Mouse (Mus musculus): Measurements from ENCODE around the gene Fam151b. TPM values are rescaled to one million over a fixed set of nuclear protein-coding genes. Genes with fewer than 3 reads are reported as not detected.

The Fam151b gene
- polyA plus RNA-seq, 1 experiment from 2014 or later: not detected

DNA sequence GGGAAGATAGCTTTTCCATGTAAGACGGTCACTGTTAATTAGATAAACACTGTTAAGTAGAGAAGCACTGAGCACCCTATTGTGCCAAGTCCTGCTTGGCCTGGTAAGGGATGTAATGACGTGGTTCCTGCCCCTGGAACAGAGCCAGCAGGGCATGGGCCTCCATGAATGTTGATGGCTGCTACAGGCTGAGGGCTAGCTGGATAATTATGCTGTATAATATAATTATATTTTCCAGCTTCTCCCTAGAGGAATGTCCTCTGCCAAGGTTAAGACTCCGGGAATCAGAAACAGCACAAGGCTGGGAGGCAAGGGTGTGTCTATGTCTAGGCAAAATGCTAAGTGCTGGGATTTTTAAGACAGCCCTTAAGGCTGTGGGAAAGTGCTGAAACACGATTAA lies 7.0 kb upstream of the Fam151b start:
- WGBS: 88% methylated on average over 4 of the region's 4 CpGs
- Histone ChIP-seq H3K4me3 (ENCODE audit: low read depth, low read length) (no peak overlapping the region), H3K27ac (ENCODE audit: low read depth, low read length) (no peak overlapping the region), H3K9ac (ENCODE audit: low read length) (no peak overlapping the region), H3K4me1 (replicated peaks; ENCODE audit: control insufficient read depth, insufficient read depth, low read length) (no peaks in the 10 kb centered on the region), H3K9me3 (ENCODE audit: control insufficient read depth, low read length) (no peaks in the 10 kb centered on the region), H3K36me3 (ENCODE audit: control insufficient read depth, insufficient read depth, low read length) (no peaks in the 10 kb centered on the region; the same call in 1 of the 2 replicates), H3K27me3 (ENCODE audit: control insufficient read depth, insufficient read depth, low read length) (no peaks in the 10 kb centered on the region), H3K4me2 (ENCODE audit: low read depth, low read length, severe bottlenecking) (no peak overlapping the region)
- ATAC-seq (replicated peaks; ENCODE audit: low FRiP score): no peak
- DNase-seq (ENCODE audit: low spot score): no peak

DNA sequence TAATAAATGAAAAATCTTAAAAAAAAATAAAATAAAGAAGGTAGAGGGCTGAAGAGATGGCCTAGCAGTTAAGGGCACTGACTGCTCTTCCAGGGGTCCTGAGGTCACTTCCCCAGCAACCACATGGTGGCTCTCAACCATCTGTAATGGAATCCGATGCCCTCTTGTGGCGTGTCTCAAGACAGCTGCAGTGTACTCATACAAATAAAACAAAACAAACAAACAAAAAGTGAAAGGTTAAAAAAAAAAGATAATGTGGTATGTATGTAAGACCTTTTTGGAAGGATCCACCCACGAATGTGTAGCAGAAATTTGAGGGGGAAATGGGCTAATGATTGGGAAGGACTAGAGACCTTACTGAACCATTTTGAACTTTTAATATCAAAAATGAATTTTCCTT lies 467 bp downstream of the Fam151b start:
- Histone ChIP-seq H3K9ac (ENCODE audit: low read length) (peak overlapping the region; percentile 58), H3K4me2 (ENCODE audit: low read depth, low read length, severe bottlenecking) (peak overlapping the region; percentile 60), H3K4me3 (ENCODE audit: low read depth, low read length) (peak overlapping the region; percentile 26), H3K27ac (ENCODE audit: low read depth, low read length) (no peak overlapping the region), H3K9me3 (ENCODE audit: control insufficient read depth, low read length) (no peaks in the 10 kb centered on the region), H3K4me1 (replicated peaks; ENCODE audit: control insufficient read depth, insufficient read depth, low read length) (no peaks in the 10 kb centered on the region), H3K36me3 (ENCODE audit: control insufficient read depth, insufficient read depth, low read length) (no peaks in the 10 kb centered on the region), H3K27me3 (ENCODE audit: control insufficient read depth, insufficient read depth, low read length) (no peaks in the 10 kb centered on the region)
- WGBS: 5% methylated on average over 3 of the region's 3 CpGs
- peak; percentile 72 for ATAC-seq (replicated peaks; ENCODE audit: low FRiP score)
- DNase-seq (ENCODE audit: low spot score): peak; percentile 64

DNA sequence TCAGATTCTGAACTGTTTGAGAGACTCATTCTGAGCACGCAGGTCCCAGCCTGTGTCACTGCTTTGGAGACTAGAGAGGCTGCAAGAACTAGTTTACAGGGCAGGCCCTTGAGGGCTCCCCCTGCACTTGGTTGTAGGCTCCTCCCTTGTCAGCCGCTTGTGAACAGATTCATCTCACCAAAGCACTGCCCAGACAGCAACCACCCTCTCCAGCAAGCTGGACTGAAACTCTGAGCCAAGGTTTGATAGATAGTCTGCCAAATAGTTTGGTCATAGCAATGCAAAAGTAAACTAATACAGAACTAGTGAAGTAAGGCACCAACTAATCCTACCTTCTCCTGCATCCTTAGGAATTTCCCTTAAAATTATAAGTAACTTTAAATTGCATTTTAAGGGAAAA lies 13.7 kb downstream of the Fam151b start:
- DNase-seq (ENCODE audit: low spot score): no peak
- ATAC-seq (replicated peaks; ENCODE audit: low FRiP score): no peak
- Histone ChIP-seq H3K9ac (ENCODE audit: low read length) (no peak overlapping the region), H3K36me3 (ENCODE audit: control insufficient read depth, insufficient read depth, low read length) (no peaks in the 10 kb centered on the region), H3K4me1 (replicated peaks; ENCODE audit: control insufficient read depth, insufficient read depth, low read length) (no peaks in the 10 kb centered on the region), H3K27me3 (ENCODE audit: control insufficient read depth, insufficient read depth, low read length) (no peaks in the 10 kb centered on the region), H3K27ac (ENCODE audit: low read depth, low read length) (no peak overlapping the region), H3K4me3 (ENCODE audit: low read depth, low read length) (no peak overlapping the region), H3K9me3 (ENCODE audit: control insufficient read depth, low read length) (no peaks in the 10 kb centered on the region), H3K4me2 (ENCODE audit: low read depth, low read length, severe bottlenecking) (no peak overlapping the region)
- WGBS: 82% methylated on average over 2 of the region's 2 CpGs

- H3K9ac ChIP-seq (ENCODE audit: low read length): no peak overlapping the region
- H3K27me3 ChIP-seq (ENCODE audit: control insufficient read depth, insufficient read depth, low read length): no peaks in the 10 kb centered on the region
- H3K4me3 ChIP-seq (ENCODE audit: low read depth, low read length): no peak overlapping the region
- no peak overlapping the region for H3K27ac ChIP-seq (ENCODE audit: low read depth, low read length)
- no peak overlapping the region for H3K4me2 ChIP-seq (ENCODE audit: low read depth, low read length, severe bottlenecking)
- H3K4me1 ChIP-seq (replicated peaks; ENCODE audit: control insufficient read depth, insufficient read depth, low read length): no peaks in the 10 kb centered on the region
- DNase-seq (ENCODE audit: low spot score): no peak
- ATAC-seq (replicated peaks; ENCODE audit: low FRiP score): no peak
- H3K9me3 ChIP-seq (ENCODE audit: control insufficient read depth, low read length): no peaks in the 10 kb centered on the region
- WGBS: 66% methylated on average over 2 of the region's 2 CpGs
- H3K36me3 ChIP-seq (ENCODE audit: control insufficient read depth, insufficient read depth, low read length): no peaks in the 10 kb centered on the region
Measured at GRCm38 (mm10) chr13:92469381-92469780, 14.4 kb downstream of the Fam151b start.

GRCm38 (mm10) chr13:92467891-92468290 lies 15.9 kb downstream of the Fam151b start:
- H3K4me2 ChIP-seq (ENCODE audit: low read depth, low read length, severe bottlenecking): no peak overlapping the region
- H3K9me3 ChIP-seq (ENCODE audit: control insufficient read depth, low read length): no peaks in the 10 kb centered on the region
- no peaks in the 10 kb centered on the region for H3K36me3 ChIP-seq (ENCODE audit: control insufficient read depth, insufficient read depth, low read length)
- no peak overlapping the region for H3K4me3 ChIP-seq (ENCODE audit: low read depth, low read length)
- no peak overlapping the region for H3K27ac ChIP-seq (ENCODE audit: low read depth, low read length)
- 75% methylated on average over 9 of the region's 9 CpGs for WGBS
- H3K4me1 ChIP-seq (replicated peaks; ENCODE audit: control insufficient read depth, insufficient read depth, low read length): no peaks in the 10 kb centered on the region
- DNase-seq (ENCODE audit: low spot score) (no peak), ATAC-seq (replicated peaks; ENCODE audit: low FRiP score) (no peak)
- no peak overlapping the region for H3K9ac ChIP-seq (ENCODE audit: low read length)
- H3K27me3 ChIP-seq (ENCODE audit: control insufficient read depth, insufficient read depth, low read length): no peaks in the 10 kb centered on the region

DNA sequence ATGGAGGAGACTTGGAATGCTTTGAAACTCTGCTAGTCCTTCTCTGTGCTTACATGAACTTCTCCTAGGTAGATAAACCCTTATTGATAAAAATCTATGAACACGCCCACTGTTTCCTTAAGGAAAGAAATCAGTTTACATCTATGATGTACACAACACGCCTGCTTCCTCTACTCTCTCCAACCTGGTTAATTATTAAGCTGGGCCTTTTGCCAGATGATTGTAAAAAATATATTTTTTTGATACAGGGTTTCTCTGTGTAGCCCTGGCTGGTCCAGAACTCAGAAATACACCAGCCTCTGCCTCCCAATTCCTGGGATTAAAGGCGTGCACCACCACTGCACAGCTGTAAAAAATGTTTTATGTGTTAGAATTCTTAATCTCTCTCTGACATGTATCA lies 19.1 kb downstream of the Fam151b start:
- no peaks in the 10 kb centered on the region for H3K27me3 ChIP-seq (ENCODE audit: control insufficient read depth, insufficient read depth, low read length)
- DNase-seq (ENCODE audit: low spot score): no peak
- no peaks in the 10 kb centered on the region for H3K36me3 ChIP-seq (ENCODE audit: control insufficient read depth, insufficient read depth, low read length)
- 92% methylated on average over 3 of the region's 3 CpGs for WGBS
- H3K27ac ChIP-seq (ENCODE audit: low read depth, low read length): no peak overlapping the region
- no peaks in the 10 kb centered on the region for H3K9me3 ChIP-seq (ENCODE audit: control insufficient read depth, low read length)
- H3K4me3 ChIP-seq (ENCODE audit: low read depth, low read length): no peak overlapping the region
- H3K4me1 ChIP-seq (replicated peaks; ENCODE audit: control insufficient read depth, insufficient read depth, low read length): no peaks in the 10 kb centered on the region
- no peak for ATAC-seq (replicated peaks; ENCODE audit: low FRiP score)
- no peak overlapping the region for H3K9ac ChIP-seq (ENCODE audit: low read length)
- H3K4me2 ChIP-seq (ENCODE audit: low read depth, low read length, severe bottlenecking): no peak overlapping the region

- 92% methylated on average over 7 of the region's 7 CpGs for WGBS
- no peak for ATAC-seq (replicated peaks; ENCODE audit: low FRiP score)
Measured at GRCm38 (mm10) chr13:92446872-92447271, 36.9 kb downstream of the Fam151b start.

GRCm38 (mm10) chr13:92440286-92440685 lies 43.5 kb downstream of the Fam151b start:
- Histone ChIP-seq H3K4me2 (ENCODE audit: low read depth, low read length, severe bottlenecking) (no peak overlapping the region), H3K4me1 (replicated peaks; ENCODE audit: control insufficient read depth, insufficient read depth, low read length) (no peaks in the 10 kb centered on the region), H3K27me3 (ENCODE audit: control insufficient read depth, insufficient read depth, low read length) (no peaks in the 10 kb centered on the region), H3K4me3 (ENCODE audit: low read depth, low read length) (no peak overlapping the region), H3K36me3 (ENCODE audit: control insufficient read depth, insufficient read depth, low read length) (no peaks in the 10 kb centered on the region), H3K27ac (ENCODE audit: low read depth, low read length) (no peak overlapping the region), H3K9ac (ENCODE audit: low read length) (no peak overlapping the region), H3K9me3 (ENCODE audit: control insufficient read depth, low read length) (no peaks in the 10 kb centered on the region)
- WGBS: 78% methylated on average over 13 of the region's 13 CpGs
- no peak for DNase-seq (ENCODE audit: low spot score)
- no peak for ATAC-seq (replicated peaks; ENCODE audit: low FRiP score)

More at GRCm38 (mm10) chr13:92446872-92447271, 36.9 kb downstream of the Fam151b start:
- no peak overlapping the region for H3K27ac ChIP-seq (ENCODE audit: low read depth, low read length)
- no peak overlapping the region for H3K9ac ChIP-seq (ENCODE audit: low read length)
- no peaks in the 10 kb centered on the region for H3K27me3 ChIP-seq (ENCODE audit: control insufficient read depth, insufficient read depth, low read length)
- H3K36me3 ChIP-seq (ENCODE audit: control insufficient read depth, insufficient read depth, low read length): no peaks in the 10 kb centered on the region
- no peak for DNase-seq (ENCODE audit: low spot score)
- H3K4me1 ChIP-seq (replicated peaks; ENCODE audit: control insufficient read depth, insufficient read depth, low read length): no peaks in the 10 kb centered on the region
- H3K9me3 ChIP-seq (ENCODE audit: control insufficient read depth, low read length): no peaks in the 10 kb centered on the region
- no peak overlapping the region for H3K4me2 ChIP-seq (ENCODE audit: low read depth, low read length, severe bottlenecking)
- H3K4me3 ChIP-seq (ENCODE audit: low read depth, low read length): no peak overlapping the region

GRCm38 (mm10) chr13:92438656-92439055 lies 45.2 kb downstream of the Fam151b start:
- 93% methylated on average over 10 of the region's 10 CpGs for WGBS
- no peak for DNase-seq (ENCODE audit: low spot score)
- no peak for ATAC-seq (replicated peaks; ENCODE audit: low FRiP score)

More at GRCm38 (mm10) chr13:92438656-92439055, 45.2 kb downstream of the Fam151b start:
- no peak overlapping the region for H3K27ac ChIP-seq (ENCODE audit: low read depth, low read length)
- H3K4me1 ChIP-seq (replicated peaks; ENCODE audit: control insufficient read depth, insufficient read depth, low read length): no peaks in the 10 kb centered on the region
- H3K27me3 ChIP-seq (ENCODE audit: control insufficient read depth, insufficient read depth, low read length): no peaks in the 10 kb centered on the region
- H3K4me2 ChIP-seq (ENCODE audit: low read depth, low read length, severe bottlenecking): no peak overlapping the region
- no peaks in the 10 kb centered on the region for H3K9me3 ChIP-seq (ENCODE audit: control insufficient read depth, low read length)
- H3K9ac ChIP-seq (ENCODE audit: low read length): no peak overlapping the region
- H3K4me3 ChIP-seq (ENCODE audit: low read depth, low read length): no peak overlapping the region
- no peaks in the 10 kb centered on the region for H3K36me3 ChIP-seq (ENCODE audit: control insufficient read depth, insufficient read depth, low read length)
